ENCODE assay signal across 8 mouse cellular contexts in genomic region chr5:27048926-27049325, GRCm38 (mm10).
A peak's percentile ranks its signal among the peaks of the same experiment; 100 is the strongest.
DNase-seq lines count a peak whose midpoint lies in the region; ATAC-seq and TF ChIP-seq lines count a peak whose summit lies in the region.

No protein-coding gene starts in this region.

- peaks cover 5% of the 10 kb centered on the region for H3K4me1 ChIP-seq in heart, embryonic 10.5 days
- peaks cover 37% of the 10 kb centered on the region for H3K4me1 ChIP-seq in E14TG2a.4 (replicated peaks; ENCODE audit: low read depth, low read length)
- H3K4me1 ChIP-seq in embryonic facial prominence, embryonic 15.5 days = no peaks in the 10 kb centered on the region
- no peaks in the 10 kb centered on the region for H3K4me1 ChIP-seq in stomach, embryonic 15.5 days

- TF ChIP-seq CTCF in E14TG2a.4 (conservative IDR thresholded peaks at IDR 0.05; ENCODE audit: low read length) = no peak

- H3K4me2 ChIP-seq in embryonic facial prominence, embryonic 15.5 days (replicated peaks) = peak overlapping the region; percentile 43
- peak overlapping the region; percentile 36 for H3K4me2 ChIP-seq in stomach, embryonic 15.5 days

- DNase-seq in heart, embryonic 10.5 days (ENCODE audit: low spot score) = no peak
- DNase-seq in heart, postnatal 10 days = no peak
- DNase-seq in left cerebral cortex, postnatal 4 days = peak; percentile 5
- DNase-seq in spleen, postnatal 10 days (ENCODE audit: low spot score in 2 of 2) = no peak
- no peak for DNase-seq in MN1 (ENCODE audit: low spot score)

- no peaks in the 10 kb centered on the region for H3K36me3 ChIP-seq in heart, embryonic 10.5 days
- H3K36me3 ChIP-seq in E14TG2a.4 (ENCODE audit: insufficient read depth, low read length) = no peaks in the 10 kb centered on the region
- no peaks in the 10 kb centered on the region for H3K36me3 ChIP-seq in embryonic facial prominence, embryonic 15.5 days
- no peaks in the 10 kb centered on the region for H3K36me3 ChIP-seq in stomach, embryonic 15.5 days

- H3K4me3 ChIP-seq in heart, embryonic 10.5 days = peak overlapping the region; percentile 59
- peak overlapping the region; percentile 75 for H3K4me3 ChIP-seq in E14TG2a.4 (replicated peaks; ENCODE audit: low read length)
- H3K4me3 ChIP-seq in embryonic facial prominence, embryonic 15.5 days (replicated peaks) = peak overlapping the region; percentile 23; the same call in 1 of the 2 replicates
- peak overlapping the region; percentile 15; the same call in 1 of the 2 replicates for H3K4me3 ChIP-seq in stomach, embryonic 15.5 days (replicated peaks)

- H3K9me3 ChIP-seq in heart, embryonic 10.5 days = no peaks in the 10 kb centered on the region
- H3K9me3 ChIP-seq in E14TG2a.4 (ENCODE audit: low read length) = no peaks in the 10 kb centered on the region
- H3K9me3 ChIP-seq in embryonic facial prominence, embryonic 15.5 days (replicated peaks) = no peaks in the 10 kb centered on the region
- H3K9me3 ChIP-seq in stomach, embryonic 15.5 days = no peaks in the 10 kb centered on the region

- no peak for ATAC-seq in embryonic facial prominence, embryonic 15.5 days (ENCODE audit: insufficient number of reproducible peaks, low FRiP score, low TSS enrichment, low read depth)
- no peak for ATAC-seq in stomach, embryonic 15.5 days (ENCODE audit: insufficient read depth, low FRiP score, low read depth)

- H3K9ac ChIP-seq in embryonic facial prominence, embryonic 15.5 days = no peak overlapping the region
- H3K9ac ChIP-seq in stomach, embryonic 15.5 days = no peak overlapping the region

- H3K27ac ChIP-seq in heart, embryonic 10.5 days = no peak overlapping the region
- no peak overlapping the region for H3K27ac ChIP-seq in embryonic facial prominence, embryonic 15.5 days (replicated peaks)
- no peak overlapping the region for H3K27ac ChIP-seq in stomach, embryonic 15.5 days

- H3K27me3 ChIP-seq in heart, embryonic 10.5 days (ENCODE audit: insufficient read depth, poor library complexity, severe bottlenecking) = peaks cover 46% of the 10 kb centered on the region
- peaks cover 34% of the 10 kb centered on the region for H3K27me3 ChIP-seq in E14TG2a.4 (ENCODE audit: insufficient read depth, low read length)
- peaks cover 39% of the 10 kb centered on the region for H3K27me3 ChIP-seq in embryonic facial prominence, embryonic 15.5 days
- H3K27me3 ChIP-seq in stomach, embryonic 15.5 days (replicated peaks) = peaks cover 29% of the 10 kb centered on the region

- intact Hi-C loops in heart, postnatal 10 days (cut with DNase I) = no loop called here
- intact Hi-C loops in left cerebral cortex, postnatal 4 days (cut with DNase I) = no loop called here

- WGBS in heart, embryonic 10.5 days = 5% methylated on average over 9 of the region's 9 CpGs
- 5% methylated on average over 9 of the region's 9 CpGs for WGBS in embryonic facial prominence, embryonic 15.5 days
- 6% methylated on average over 9 of the region's 9 CpGs for WGBS in stomach, embryonic 15.5 days

Comparison
In these comparisons a context has a peak if more than half of its experiments do, and no peak if none do; other contexts are left out.
1. H3K4me3 ChIP-seq: peak in every context shown above with its lines; median percentile 75 in E14TG2a.4; 59 in heart, embryonic 10.5 days; 23 in embryonic facial prominence, embryonic 15.5 days; 15 in stomach, embryonic 15.5 days.